Mouse (Mus musculus): ENCODE measurements around the gene Myl12a. TPM values are rescaled to one million over a fixed set of nuclear protein-coding genes. Genes with fewer than 3 reads are reported as not detected.

Myl12a gene
- polyA plus RNA-seq, 1 experiment from 2014 or later, result 728 TPM

DNA sequence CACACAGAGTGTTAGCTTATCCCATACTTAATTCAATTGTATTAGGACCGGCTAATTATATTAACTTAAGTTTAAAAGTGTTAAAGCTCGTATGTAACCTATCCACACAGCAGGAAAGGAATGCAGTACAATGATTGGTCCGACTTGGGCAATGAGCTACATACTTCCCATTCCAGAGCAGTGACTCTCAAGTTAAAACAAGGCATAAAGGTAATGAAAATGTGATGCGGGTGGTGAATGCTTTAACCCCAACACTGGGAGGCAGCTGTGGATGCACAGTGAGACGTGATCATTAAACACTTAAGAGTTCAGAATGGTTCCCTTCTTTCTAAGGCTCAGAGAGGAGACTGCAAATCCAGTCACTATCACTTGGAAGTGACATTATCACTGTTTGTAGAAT is 3.5 kb downstream of the Myl12a start:
- Histone ChIP-seq H3K36me3 (peaks cover 36% of the 10 kb centered on the region), H3K4me1 (peaks cover 74% of the 10 kb centered on the region), H3K9ac (peak overlapping the region; percentile 100), H3K4me2 (peak overlapping the region; percentile 79), H3K9me3 (no peaks in the 10 kb centered on the region), H3K27ac (replicated peaks) (peak overlapping the region; percentile 96), H3K4me3 (peak overlapping the region; percentile 95), H3K27me3 (replicated peaks) (no peaks in the 10 kb centered on the region)
- no peak for ATAC-seq (ENCODE audit: extremely low read depth, insufficient number of reproducible peaks, low FRiP score, low TSS enrichment)
- WGBS, result 26% methylated on average over 5 of the region's 5 CpGs

- H3K4me3 ChIP-seq, result peak overlapping the region; percentile 38
- peaks cover 74% of the 10 kb centered on the region for H3K4me1 ChIP-seq
- H3K4me2 ChIP-seq, result peak overlapping the region; percentile 79
- no peaks in the 10 kb centered on the region for H3K9me3 ChIP-seq
- H3K27ac ChIP-seq (replicated peaks), result peak overlapping the region; percentile 96
- no peaks in the 10 kb centered on the region for H3K27me3 ChIP-seq (replicated peaks)
- no peak for ATAC-seq (ENCODE audit: extremely low read depth, insufficient number of reproducible peaks, low FRiP score, low TSS enrichment)
- peak overlapping the region; percentile 73 for H3K9ac ChIP-seq
- 41% methylated on average over 9 of the region's 9 CpGs for WGBS
- peaks cover 43% of the 10 kb centered on the region for H3K36me3 ChIP-seq
Observed at GRCm38 (mm10) chr17:70998400-70998975, 4.2 kb downstream of the Myl12a start.

DNA sequence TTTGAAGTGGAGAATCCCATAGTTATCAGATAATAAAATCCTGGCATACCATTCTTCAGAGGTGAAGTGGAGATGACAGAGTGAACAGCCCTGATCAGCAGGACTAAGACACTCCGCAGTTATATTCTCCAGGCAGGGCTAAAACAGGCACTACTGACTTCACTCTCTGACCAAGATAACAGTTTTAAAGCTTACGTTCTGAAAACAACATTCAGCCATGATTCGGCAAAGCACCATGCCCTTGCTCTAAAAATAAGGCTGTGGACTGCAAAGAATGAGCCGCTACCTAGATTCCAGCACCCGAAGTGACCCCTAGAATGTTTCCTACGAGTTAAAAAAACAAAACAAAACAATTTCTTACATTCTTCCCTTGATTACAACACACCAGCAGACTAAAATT is 4.8 kb downstream of the Myl12a start:
- Histone ChIP-seq H3K9me3 (no peaks in the 10 kb centered on the region), H3K9ac (peak overlapping the region; percentile 73), H3K27me3 (replicated peaks) (no peaks in the 10 kb centered on the region), H3K4me1 (peaks cover 74% of the 10 kb centered on the region), H3K4me2 (peak overlapping the region; percentile 79), H3K27ac (replicated peaks) (peak overlapping the region; percentile 96), H3K4me3 (peak overlapping the region; percentile 38), H3K36me3 (peaks cover 49% of the 10 kb centered on the region)
- ATAC-seq (ENCODE audit: extremely low read depth, insufficient number of reproducible peaks, low FRiP score, low TSS enrichment), result no peak
- WGBS, result 17% methylated on average over 6 of the region's 6 CpGs

GRCm38 (mm10) chr17:70995551-70995950 is 7.1 kb downstream of the Myl12a start:
- ATAC-seq (ENCODE audit: extremely low read depth, insufficient number of reproducible peaks, low FRiP score, low TSS enrichment), result no peak
- peak overlapping the region; percentile 76; the same call in 1 of the 2 replicates for H3K27ac ChIP-seq (replicated peaks)

DNA sequence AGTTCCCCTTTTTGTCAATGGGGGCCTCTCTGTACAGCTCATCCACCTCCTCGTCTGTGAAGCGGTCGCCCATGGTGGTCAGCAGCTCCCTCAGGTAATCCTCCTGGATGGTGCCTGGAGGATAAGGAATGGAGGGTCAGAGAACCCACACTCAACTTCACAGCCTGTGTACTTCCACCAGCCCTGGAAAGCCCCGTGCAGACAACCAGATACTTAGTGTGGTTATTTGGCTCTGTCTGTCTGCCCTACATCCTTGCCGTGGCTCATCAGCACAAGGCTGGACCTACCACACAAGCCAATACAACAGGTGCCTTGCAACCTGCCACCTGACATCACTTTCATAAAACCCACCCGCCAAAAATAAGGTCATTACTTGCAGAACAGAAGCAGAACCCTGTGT is 8.0 kb downstream of the Myl12a start:
- H3K9ac ChIP-seq, result peak overlapping the region; percentile 0
- no peaks in the 10 kb centered on the region for H3K27me3 ChIP-seq (replicated peaks)
- WGBS, result 69% methylated on average over 6 of the region's 6 CpGs
- no peak overlapping the region for H3K4me3 ChIP-seq
- H3K4me2 ChIP-seq, result no peak overlapping the region
- H3K27ac ChIP-seq (replicated peaks), result peak overlapping the region; percentile 94
- ATAC-seq (ENCODE audit: extremely low read depth, insufficient number of reproducible peaks, low FRiP score, low TSS enrichment), result no peak
- no peaks in the 10 kb centered on the region for H3K9me3 ChIP-seq
- peaks cover 64% of the 10 kb centered on the region for H3K36me3 ChIP-seq
- peaks cover 87% of the 10 kb centered on the region for H3K4me1 ChIP-seq

More at GRCm38 (mm10) chr17:70995551-70995950, 7.1 kb downstream of the Myl12a start:
- Histone ChIP-seq H3K9ac (peak overlapping the region; percentile 52), H3K36me3 (peaks cover 68% of the 10 kb centered on the region), H3K9me3 (no peaks in the 10 kb centered on the region), H3K4me2 (no peak overlapping the region), H3K4me3 (no peak overlapping the region), H3K4me1 (peaks cover 93% of the 10 kb centered on the region), H3K27me3 (replicated peaks) (no peaks in the 10 kb centered on the region)
- WGBS, result 84% methylated on average over 6 of the region's 6 CpGs

DNA sequence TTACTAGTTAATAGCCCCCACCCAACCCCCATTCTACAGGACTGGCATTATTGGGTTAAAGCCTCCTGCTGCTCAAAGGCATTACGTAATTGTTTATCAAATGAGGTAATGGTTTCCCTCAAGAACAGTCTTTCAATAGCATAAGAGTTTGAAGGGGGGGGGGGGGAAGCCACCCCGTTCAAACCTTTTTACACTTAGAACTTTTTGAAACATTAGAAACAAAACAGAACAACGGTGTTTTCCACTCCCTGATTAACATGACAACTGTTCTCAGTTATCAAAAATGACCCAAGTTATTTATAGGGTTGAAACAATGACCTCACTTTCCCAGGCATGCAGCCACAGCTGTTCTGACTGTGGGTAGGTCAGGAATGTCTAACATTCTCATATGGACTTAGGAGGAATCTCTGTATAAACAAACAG is 9.3 kb downstream of the Myl12a start:
- Histone ChIP-seq H3K4me3 (no peak overlapping the region), H3K4me1 (peaks cover 89% of the 10 kb centered on the region), H3K9ac (0 out of 2 replicates have a peak overlapping the region, but pooled peaks have one; percentile 6), H3K36me3 (peaks cover 69% of the 10 kb centered on the region), H3K27ac (replicated peaks) (peak overlapping the region; percentile 94), H3K4me2 (peak overlapping the region; percentile 54), H3K9me3 (no peaks in the 10 kb centered on the region), H3K27me3 (replicated peaks) (no peaks in the 10 kb centered on the region)
- WGBS, result 12% methylated on average over 3 of the region's 3 CpGs
- ATAC-seq (ENCODE audit: extremely low read depth, insufficient number of reproducible peaks, low FRiP score, low TSS enrichment), result no peak

GRCm38 (mm10) chr17:70992662-70993061 is 10.0 kb downstream of the Myl12a start:
- 74% methylated on average over 9 of the region's 9 CpGs for WGBS
- Histone ChIP-seq H3K4me3 (no peak overlapping the region), H3K27ac (replicated peaks) (peak overlapping the region; percentile 94), H3K27me3 (replicated peaks) (no peaks in the 10 kb centered on the region), H3K4me1 (peaks cover 89% of the 10 kb centered on the region), H3K36me3 (peaks cover 75% of the 10 kb centered on the region), H3K9ac (peak overlapping the region; percentile 53), H3K4me2 (no peak overlapping the region), H3K9me3 (no peaks in the 10 kb centered on the region)
- ATAC-seq (ENCODE audit: extremely low read depth, insufficient number of reproducible peaks, low FRiP score, low TSS enrichment), result no peak

DNA sequence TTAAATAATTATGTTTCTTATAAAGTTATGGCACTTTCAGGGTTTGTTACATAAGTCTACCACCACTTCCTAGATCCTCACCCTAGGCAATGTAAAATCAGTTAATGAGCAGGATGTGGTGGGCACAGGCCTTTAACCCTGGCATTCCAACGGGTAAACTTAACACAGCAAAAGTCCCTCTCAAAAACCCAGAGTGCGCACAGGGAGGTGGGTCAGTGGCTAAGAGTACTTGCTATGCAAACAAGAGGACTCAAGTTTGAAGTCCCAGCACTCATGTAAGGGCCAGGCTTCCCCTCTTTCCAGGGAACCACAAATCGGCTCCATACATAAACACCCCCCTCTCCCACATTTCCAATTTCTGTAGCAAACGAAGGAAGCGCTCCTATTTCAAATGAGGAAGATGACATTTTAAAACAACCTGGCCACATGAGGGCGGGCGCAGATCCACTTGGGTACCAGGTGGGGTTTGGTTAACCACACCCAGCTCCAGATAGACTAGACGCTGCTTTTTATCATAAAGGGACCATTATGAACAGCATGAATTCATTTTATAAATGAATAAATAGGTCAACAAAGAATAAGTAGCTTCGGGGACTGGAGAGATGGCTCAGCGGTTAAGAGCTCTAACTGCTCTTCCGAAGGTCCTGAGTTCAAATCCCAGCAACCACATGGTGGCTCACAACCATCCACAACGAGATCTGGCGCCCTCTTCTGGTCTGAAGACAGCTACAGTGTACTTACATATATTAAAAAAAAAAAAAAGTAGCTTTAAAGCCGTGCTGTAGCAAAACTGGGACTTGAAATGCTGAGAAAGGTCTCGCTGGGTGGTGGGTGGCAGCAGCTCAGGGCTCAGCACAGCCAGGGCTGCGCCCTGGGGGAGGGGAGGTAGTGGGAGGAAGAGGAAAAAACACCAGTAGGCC is 10.7 kb downstream of the Myl12a start:
- Histone ChIP-seq H3K9me3 (no peaks in the 10 kb centered on the region), H3K9ac (peak overlapping the region; percentile 53), H3K36me3 (peaks cover 79% of the 10 kb centered on the region), H3K27me3 (replicated peaks) (no peaks in the 10 kb centered on the region), H3K4me1 (peaks cover 84% of the 10 kb centered on the region), H3K27ac (replicated peaks) (peak overlapping the region; percentile 94), H3K4me3 (no peak overlapping the region), H3K4me2 (peak overlapping the region; percentile 90)
- WGBS, result 80% methylated on average over 16 of the region's 16 CpGs
- no peak for ATAC-seq (ENCODE audit: extremely low read depth, insufficient number of reproducible peaks, low FRiP score, low TSS enrichment)

GRCm38 (mm10) chr17:70990403-70991303 is 12.0 kb downstream of the Myl12a start:
- H3K36me3 ChIP-seq, result peaks cover 79% of the 10 kb centered on the region

GRCm38 (mm10) chr17:70989991-70990390 is 12.7 kb downstream of the Myl12a start:
- Histone ChIP-seq H3K4me2 (peak overlapping the region; percentile 90), H3K9ac (peak overlapping the region; percentile 89), H3K27me3 (replicated peaks) (no peaks in the 10 kb centered on the region), H3K9me3 (no peaks in the 10 kb centered on the region), H3K27ac (replicated peaks) (peak overlapping the region; percentile 94), H3K4me3 (peak overlapping the region; percentile 80), H3K36me3 (peaks cover 77% of the 10 kb centered on the region), H3K4me1 (peaks cover 67% of the 10 kb centered on the region)
- WGBS, result 4% methylated on average over 24 of the region's 24 CpGs
- ATAC-seq (ENCODE audit: extremely low read depth, insufficient number of reproducible peaks, low FRiP score, low TSS enrichment), result peak; percentile 33; the same call in 1 of the 2 replicates

More at GRCm38 (mm10) chr17:70990403-70991303, 12.0 kb downstream of the Myl12a start:
- under 1% methylated on average over 70 of the region's 70 CpGs for WGBS
- H3K27me3 ChIP-seq (replicated peaks), result no peaks in the 10 kb centered on the region
- peak overlapping the region; percentile 89 for H3K9ac ChIP-seq
- H3K9me3 ChIP-seq, result no peaks in the 10 kb centered on the region
- peaks cover 71% of the 10 kb centered on the region for H3K4me1 ChIP-seq
- peak; percentile 72 for ATAC-seq (ENCODE audit: extremely low read depth, insufficient number of reproducible peaks, low FRiP score, low TSS enrichment)
- H3K27ac ChIP-seq (replicated peaks), result peak overlapping the region; percentile 94
- peak overlapping the region; percentile 80 for H3K4me3 ChIP-seq
- peak overlapping the region; percentile 90 for H3K4me2 ChIP-seq

Data from heart, embryonic 13.5 days (tissue).